9 mouse cellular contexts compared by ENCODE assay signal in the genomic region with DNA sequence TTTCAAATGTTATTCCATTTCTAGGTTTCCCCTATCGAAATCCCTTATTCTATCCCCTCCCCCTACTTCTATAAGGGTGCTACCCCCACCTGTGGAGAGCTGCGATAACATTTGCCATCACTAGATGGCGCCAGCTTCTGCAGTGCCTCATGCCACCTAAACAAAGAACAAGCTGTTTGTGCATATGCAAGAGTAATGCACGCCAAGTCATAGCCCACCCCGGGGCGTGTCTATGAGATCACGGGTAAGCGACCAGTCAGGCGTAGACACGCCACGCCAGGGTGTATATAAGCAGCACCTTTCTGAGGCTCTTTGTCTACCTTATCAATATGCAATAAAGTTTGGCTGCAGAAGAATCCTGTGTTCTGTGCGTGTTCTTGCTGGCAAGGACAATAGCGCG.
DNase-seq lines count a peak whose midpoint lies in the region; ATAC-seq and TF ChIP-seq lines count a peak whose summit lies in the region.
"Had no signal": no experiment of that assay in that cellular context is flagged by ENCODE, and none has a peak within 500 bp of the region (broad histone marks: within the 10 kb centered on the region; RNA-seq: fewer than 3 reads in every experiment).

No protein-coding gene starts in this region.

- no peak overlapping the region for H3K4me2 ChIP-seq in heart, embryonic 11.5 days
- H3K4me2 ChIP-seq in lung, embryonic 15.5 days, result no peak overlapping the region
- no peak overlapping the region for H3K4me2 ChIP-seq in midbrain, embryonic 15.5 days

- TF ChIP-seq CTCF in G1E (IDR thresholded peaks at IDR 0.05; ENCODE audit: low read depth, low read length), result peak; percentile 26; the same call in 1 of the 2 replicates

- 86% methylated on average over 14 of the region's 14 CpGs for WGBS in heart, embryonic 11.5 days (ENCODE audit: insufficient replicate concordance)
- 88% methylated on average over 14 of the region's 14 CpGs for WGBS in lung, embryonic 15.5 days
- WGBS in midbrain, embryonic 15.5 days, result 89% methylated on average over 14 of the region's 14 CpGs

- peak; percentile 20; the same call in 1 of the 2 replicates for ATAC-seq in heart, embryonic 11.5 days (replicated peaks; ENCODE audit: insufficient number of reproducible peaks, low FRiP score, low TSS enrichment)
- ATAC-seq in lung, embryonic 15.5 days (ENCODE audit: borderline replicate concordance, extremely low read depth, low FRiP score, low TSS enrichment), result peak; percentile 60
- no peak for ATAC-seq in G1E (ENCODE audit: extremely low read depth, insufficient number of reproducible peaks, low FRiP score, poor library complexity, severe bottlenecking)
- 0 out of 2 replicates have a peak, but pooled peaks have one; percentile 16 for ATAC-seq in midbrain, embryonic 15.5 days (replicated peaks)

- peaks cover 54% of the 10 kb centered on the region for H3K9me3 ChIP-seq in heart, embryonic 11.5 days (replicated peaks; ENCODE audit: control insufficient read depth, low read length)
- peaks cover 51% of the 10 kb centered on the region for H3K9me3 ChIP-seq in lung, embryonic 15.5 days
- H3K9me3 ChIP-seq in G1E (replicated peaks), result peaks cover 23% of the 10 kb centered on the region
- H3K9me3 ChIP-seq in midbrain, embryonic 15.5 days, result peaks cover 68% of the 10 kb centered on the region

- no peaks in the 10 kb centered on the region for H3K4me1 ChIP-seq in heart, embryonic 11.5 days (ENCODE audit: control insufficient read depth, insufficient read depth, low read length)
- no peaks in the 10 kb centered on the region for H3K4me1 ChIP-seq in lung, embryonic 15.5 days
- H3K4me1 ChIP-seq in G1E (ENCODE audit: insufficient read depth, low read depth, low read length), result no peaks in the 10 kb centered on the region
- no peaks in the 10 kb centered on the region for H3K4me1 ChIP-seq in midbrain, embryonic 15.5 days

- no peaks in the 10 kb centered on the region for H3K27me3 ChIP-seq in heart, embryonic 11.5 days (ENCODE audit: control insufficient read depth, insufficient read depth, low read length)
- no peaks in the 10 kb centered on the region for H3K27me3 ChIP-seq in lung, embryonic 15.5 days
- no peaks in the 10 kb centered on the region for H3K27me3 ChIP-seq in G1E (ENCODE audit: insufficient read depth, low read length)
- no peaks in the 10 kb centered on the region for H3K27me3 ChIP-seq in midbrain, embryonic 15.5 days (replicated peaks)

- no peaks in the 10 kb centered on the region for H3K36me3 ChIP-seq in heart, embryonic 11.5 days (ENCODE audit: control insufficient read depth, insufficient read depth, low read length)
- no peaks in the 10 kb centered on the region for H3K36me3 ChIP-seq in lung, embryonic 15.5 days
- no peaks in the 10 kb centered on the region for H3K36me3 ChIP-seq in G1E (replicated peaks)
- H3K36me3 ChIP-seq in midbrain, embryonic 15.5 days (replicated peaks), result no peaks in the 10 kb centered on the region

- no peak overlapping the region for H3K9ac ChIP-seq in heart, embryonic 11.5 days (ENCODE audit: low read depth, low read length)
- H3K9ac ChIP-seq in lung, embryonic 15.5 days, result no peak overlapping the region
- H3K9ac ChIP-seq in midbrain, embryonic 15.5 days, result no peak overlapping the region

- H3K27ac ChIP-seq in heart, embryonic 11.5 days (ENCODE audit: low read depth, low read length), result no peak overlapping the region
- H3K27ac ChIP-seq in lung, embryonic 15.5 days, result no peak overlapping the region
- no peak overlapping the region for H3K27ac ChIP-seq in midbrain, embryonic 15.5 days

- no peak for DNase-seq in heart, adult 8-10 months (ENCODE audit: low spot score)
- DNase-seq in lung, postnatal 14 days, result no peak
- no peak for DNase-seq in G1E (ENCODE audit: low spot score)
- no peak for DNase-seq in cerebellum, adult 9-10 months
- no peak for DNase-seq in cerebellum, adult 9-11 months
- DNase-seq: cerebellum, postnatal 36 days had no signal

- H3K4me3 ChIP-seq in heart, embryonic 11.5 days (ENCODE audit: low read depth, low read length), result no peak overlapping the region
- no peak overlapping the region for H3K4me3 ChIP-seq in lung, embryonic 15.5 days
- H3K4me3 ChIP-seq in G1E (ENCODE audit: low read depth, low read length), result no peak overlapping the region
- no peak overlapping the region for H3K4me3 ChIP-seq in midbrain, embryonic 15.5 days
